Mouse (Mus musculus) adrenal gland (tissue): ENCODE measurements at regions not wholly inside any gene's neighbourhood (a gene's known extent, or its start where the extent isn't known, plus 50 kb on each side); places are given as distances from the start of the nearest gene placed in this dataset.

ENCODE experiments used
- intact Hi-C: fragments of 180-260 bp; cut with DNase I; formaldehyde crosslinking; loops from one replicate; pipeline ENCODE4 v1.15.1; 2025

DNA sequence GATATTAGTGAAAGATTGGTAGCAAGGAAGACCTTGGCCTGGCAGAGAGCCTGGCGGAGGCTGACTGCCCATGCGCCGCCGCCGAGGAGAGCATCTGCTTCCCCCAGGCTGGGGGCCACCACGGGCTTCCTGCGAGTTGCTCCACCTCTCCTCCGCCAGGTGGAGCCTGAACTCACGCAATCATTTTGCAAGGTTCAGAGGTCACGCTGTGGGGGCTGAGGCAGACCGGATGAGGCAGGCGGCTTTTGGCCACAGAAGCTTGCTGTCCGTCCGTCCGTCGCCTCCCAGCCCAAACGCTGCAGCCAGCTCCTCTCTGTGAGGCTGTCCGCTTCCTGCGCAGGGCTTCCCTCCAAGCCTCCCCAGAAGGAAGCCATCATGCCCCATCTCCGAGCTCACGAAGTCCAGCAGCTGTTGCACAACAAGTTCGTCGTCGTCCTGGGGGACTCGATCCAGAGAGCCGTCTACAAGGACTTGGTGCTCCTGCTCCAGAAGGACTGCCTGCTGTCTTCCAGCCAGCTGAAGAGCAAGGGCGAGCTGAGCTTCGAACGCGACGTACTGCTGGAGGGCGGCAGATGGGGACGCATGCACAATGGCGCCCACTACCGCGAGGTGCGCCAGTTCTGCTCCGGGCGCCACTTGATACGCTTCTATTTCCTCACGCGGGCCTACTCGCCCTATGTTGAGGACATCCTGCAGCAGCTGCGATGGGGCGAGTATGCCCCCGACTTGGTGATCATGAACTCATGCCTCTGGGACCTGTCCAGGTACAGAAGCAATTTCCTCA is 269.3 kb upstream of the Erbb4 start:
- intact Hi-C loops, result no loop called here

DNA sequence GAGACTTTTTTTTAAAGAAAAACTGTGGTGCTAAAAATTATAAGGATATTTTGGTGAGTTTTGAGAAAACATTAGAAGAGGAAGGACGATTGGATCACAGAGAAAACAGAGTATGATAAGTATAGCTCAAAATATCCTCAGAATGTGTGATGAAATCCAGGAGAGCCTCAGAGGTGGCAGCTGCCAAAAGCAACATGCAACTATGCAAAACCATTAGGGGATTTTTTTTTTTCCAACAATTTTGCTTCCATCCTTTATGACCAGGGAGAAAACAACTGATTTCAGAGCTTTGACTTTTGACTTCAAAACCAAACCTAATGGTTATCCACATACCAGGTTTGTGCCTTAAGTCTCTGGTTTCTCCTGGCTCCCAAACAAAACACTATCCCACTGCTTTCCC is 267.4 kb upstream of the Erbb4 start:
- intact Hi-C loops, result no loop called here

DNA sequence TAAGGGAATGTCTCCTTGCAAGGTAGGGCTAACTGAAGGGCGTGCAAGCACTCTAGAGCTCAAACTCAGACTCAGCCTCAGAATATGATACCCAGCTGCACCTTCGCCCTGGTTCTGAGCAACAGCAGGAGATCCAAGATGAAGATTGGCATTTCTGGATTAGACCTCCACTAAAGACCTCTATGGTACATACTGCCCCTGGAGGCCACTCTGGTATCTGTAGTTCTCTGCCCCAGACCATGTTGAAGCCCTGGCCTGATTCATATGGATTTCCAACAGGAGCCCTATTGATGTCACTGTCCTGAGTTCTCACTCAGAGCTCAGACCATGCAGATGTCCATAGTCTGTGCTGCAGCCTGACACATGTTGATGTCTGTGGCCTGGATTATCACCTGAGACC is 262.2 kb upstream of the Erbb4 start:
- intact Hi-C loops, result no loop called here

DNA sequence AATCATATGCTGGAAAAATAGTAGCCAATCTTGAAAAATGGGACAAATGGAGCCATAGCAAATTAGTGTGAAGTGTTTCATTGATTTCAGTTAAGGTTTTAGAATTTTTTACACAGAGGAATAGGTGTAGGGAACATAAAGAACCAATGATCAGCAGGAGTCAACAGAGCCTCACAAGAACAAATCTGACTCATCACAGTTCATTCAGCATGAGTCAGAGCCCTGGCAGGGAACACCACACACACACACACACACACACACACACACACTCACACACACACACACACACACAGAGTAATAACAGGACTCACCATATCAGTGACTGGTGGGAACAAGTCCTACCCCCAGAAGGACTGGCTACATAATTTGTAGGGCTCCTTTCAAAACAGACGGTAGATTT is 259.7 kb upstream of the Erbb4 start:
- intact Hi-C loops, result no loop called here

DNA sequence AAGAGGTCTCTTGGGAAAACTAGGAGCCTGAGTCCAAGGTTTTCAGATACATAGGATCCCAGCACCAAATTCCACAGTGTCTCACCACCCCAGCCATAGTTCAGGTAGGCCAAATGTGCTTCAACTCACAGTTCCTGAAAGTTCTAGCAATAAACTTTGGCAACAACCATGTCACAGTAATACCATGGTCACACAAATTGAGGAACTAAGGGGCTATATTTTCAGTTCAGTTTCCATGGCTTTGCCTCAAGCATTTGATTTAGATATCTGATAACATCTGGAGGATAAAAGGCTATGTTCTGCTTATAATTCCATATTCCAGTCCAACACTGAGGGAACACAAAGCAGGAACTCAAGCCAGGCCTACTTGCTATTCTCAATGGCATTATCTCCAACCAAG is 256.2 kb upstream of the Erbb4 start:
- intact Hi-C loops, result no loop called here

DNA sequence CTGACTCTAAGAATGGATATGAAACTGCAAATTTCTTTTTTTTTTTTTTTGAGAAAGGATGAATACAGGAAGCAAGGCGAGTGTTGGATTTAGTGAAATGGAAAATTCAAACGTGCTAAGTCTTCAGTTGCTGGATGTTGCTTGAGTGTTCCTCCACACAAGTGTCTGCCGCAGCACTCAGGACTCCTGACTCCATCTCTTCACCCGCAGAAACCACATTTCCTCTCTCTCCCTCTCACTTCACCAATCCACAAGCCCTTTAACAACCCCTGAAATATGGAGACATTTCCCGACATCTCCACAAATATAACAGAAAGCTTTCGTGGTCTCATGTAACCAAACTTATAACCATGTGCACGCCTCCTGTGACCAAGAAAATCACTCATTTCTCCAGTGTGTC is 249.7 kb upstream of the Erbb4 start:
- intact Hi-C loops, result no loop called here

DNA sequence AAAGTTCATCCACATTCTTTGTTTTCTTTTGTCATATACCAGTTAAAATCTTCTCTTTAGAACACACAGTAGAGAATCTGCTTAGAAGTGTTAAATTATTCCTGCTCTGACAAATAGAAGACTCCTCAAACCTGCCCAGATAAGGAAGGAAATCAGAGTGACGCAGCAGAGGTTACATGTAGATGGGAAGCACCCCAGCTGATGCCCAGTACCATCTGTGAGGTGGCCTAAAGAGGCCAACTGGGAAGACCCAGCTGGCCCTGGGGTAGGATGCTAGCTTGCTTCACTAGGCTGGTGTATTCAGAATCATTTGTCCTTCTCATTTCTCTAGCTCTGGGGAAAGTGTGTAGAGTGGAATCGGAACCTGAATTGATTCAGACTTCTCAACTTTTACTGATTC is 242.6 kb upstream of the Erbb4 start:
- intact Hi-C loops, result no loop called here

DNA sequence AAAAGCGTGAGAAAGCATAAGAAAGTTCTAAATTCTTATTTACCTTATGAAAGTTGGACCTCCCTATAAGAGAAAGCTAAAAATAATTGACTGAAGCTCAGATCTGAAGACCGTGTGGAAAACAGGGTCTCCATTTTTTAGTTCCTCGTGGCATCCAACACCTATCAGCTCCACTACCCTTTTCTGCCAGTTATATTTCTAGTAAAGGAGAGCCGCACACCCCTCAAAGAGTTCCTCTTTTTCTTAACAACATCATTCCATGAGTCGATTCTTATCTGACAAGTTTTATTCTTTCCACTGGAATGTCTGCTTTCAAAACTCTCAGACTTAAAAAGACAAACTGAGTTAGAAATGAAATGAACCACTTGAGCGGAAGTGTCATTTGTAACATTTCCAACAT is 242.0 kb upstream of the Erbb4 start:
- intact Hi-C loops, result no loop called here

DNA sequence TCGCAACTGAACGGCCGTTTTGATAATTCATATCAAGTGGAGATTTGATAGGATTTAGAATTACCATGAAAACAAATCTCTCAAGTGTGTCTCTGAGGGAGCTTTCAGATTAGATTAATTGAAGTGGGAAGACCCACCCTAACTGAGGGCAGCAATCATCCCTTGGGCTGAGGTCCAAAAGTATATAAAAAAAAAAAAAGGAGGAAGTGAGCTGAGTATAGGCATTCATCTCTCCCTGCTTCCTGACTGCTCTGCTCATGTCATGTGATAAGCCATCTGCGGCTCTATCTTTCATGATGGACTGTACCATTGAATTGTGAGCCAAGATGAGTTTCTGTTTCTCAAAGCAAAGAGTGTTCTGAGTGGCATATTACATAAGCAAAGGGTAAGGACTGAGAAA is 234.2 kb upstream of the Erbb4 start:
- intact Hi-C loops, result no loop called here

DNA sequence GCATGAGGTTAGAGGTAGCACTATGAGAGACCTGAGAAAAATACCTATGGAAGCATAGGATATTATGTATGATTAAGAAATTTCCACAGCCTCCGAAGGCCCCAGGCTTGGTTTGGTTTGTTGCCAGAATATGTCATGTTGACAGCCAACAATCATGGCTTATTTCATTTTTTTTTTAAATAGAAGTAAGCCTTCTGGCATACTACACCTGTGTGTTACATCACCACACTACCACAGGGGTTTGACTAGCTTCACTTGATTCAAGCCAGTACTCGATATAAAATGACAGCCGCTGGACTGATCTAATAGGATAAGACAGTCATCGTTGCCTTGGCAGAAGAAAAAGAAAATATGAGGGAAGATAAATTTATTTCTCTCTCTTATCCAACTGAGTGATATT is 232.6 kb upstream of the Erbb4 start:
- intact Hi-C loops, result no loop called here

DNA sequence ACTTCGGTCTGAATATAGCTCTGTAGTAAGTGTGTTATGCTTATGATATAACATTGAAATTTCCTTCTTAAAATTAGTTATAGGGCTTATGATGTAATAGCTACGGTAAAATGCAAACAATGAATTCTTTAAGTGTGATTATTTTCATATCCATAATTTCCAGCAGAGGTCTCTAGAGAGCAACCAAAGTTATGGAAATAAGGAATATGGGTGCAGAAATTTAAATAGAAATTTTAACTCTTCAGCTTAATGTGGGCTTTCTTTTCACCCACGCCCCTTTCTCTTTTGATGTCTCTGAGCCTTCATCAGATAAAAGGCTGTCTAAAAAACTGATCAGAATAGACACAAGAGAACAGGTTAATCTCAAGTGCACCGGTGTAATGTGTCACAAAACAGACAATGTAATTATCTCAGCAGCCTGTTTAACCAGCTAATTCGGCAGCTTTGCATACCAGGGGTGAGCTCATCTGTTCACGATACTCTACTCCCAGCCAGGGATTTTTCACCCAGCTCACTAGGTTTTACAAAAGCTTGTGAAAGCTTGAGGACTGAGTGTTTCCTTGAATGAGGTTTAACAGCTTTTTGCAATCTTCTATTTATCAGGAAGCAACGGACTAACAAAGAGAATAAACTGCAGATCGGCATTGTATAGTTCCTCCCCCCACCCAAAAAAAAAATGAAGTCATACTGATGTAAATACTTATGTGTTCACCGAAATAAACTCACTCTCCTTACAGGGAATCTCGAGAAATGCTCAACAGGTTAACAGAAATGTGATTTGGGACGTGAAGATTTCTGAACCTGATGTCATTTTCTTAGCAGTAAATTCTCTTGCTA is 223.8 kb upstream of the Erbb4 start:
- intact Hi-C loops, result loop anchor here (1.0 to 10.0 kb wide), 2 partner anchors 358 to 443 kb away; no protein-coding TSS in a partner anchor

DNA sequence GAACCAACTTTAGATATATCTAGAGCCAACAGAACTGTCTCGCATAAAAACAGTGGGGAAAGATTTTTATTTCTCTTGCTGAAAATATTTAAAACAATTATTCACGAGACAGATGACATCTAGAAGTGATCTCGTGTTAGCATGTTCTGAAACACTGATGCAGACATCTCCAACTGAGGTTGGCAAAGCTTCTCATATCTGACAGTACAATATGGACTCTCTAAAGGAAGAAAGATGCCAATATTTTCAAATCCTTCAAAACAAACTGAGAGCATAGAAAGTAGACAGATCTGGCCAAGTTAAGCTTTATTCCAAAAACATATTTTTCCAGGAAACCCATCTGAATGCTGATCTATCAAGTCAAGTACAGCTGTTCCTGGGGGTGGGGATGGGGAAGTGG is 221.5 kb upstream of the Erbb4 start:
- intact Hi-C loops, result no loop called here

DNA sequence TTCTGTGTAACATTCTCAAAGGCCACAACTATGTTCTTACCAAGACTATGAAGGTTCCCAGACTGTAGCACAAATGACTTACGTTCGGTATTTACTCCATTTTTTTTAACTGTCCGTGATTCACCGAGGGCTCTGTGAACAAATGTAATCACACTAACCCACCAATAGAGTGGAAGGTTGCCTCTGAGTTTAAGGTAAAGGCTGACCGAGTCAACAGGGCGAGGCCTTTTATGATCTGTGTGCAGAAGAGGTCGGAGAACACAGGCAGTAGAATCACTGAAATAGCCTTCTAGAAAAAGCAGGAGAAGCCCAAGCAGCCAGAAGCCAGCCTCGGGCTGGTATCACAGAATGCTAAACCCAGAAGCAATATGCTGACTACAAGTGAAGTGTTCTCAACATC is 218.9 kb upstream of the Erbb4 start:
- intact Hi-C loops, result no loop called here

DNA sequence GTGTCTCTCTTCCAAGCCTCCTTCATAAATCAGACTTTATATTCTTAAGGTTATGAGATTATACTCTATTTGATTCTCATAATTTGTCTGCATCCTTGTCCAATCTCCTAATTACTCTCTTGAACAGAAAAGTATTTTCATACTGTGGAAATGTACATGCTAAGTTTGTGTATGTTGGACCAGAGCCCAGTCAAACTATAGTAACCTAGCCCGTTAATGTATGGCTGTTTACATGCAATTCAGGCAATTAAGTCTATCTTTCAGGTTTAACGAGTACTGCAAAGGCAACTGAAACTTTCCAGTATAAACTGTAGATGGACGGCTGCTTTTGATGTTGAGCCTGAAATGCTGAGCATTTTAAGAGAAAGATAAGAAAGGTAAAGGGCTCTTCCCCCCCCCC is 211.7 kb upstream of the Erbb4 start:
- intact Hi-C loops, result no loop called here

DNA sequence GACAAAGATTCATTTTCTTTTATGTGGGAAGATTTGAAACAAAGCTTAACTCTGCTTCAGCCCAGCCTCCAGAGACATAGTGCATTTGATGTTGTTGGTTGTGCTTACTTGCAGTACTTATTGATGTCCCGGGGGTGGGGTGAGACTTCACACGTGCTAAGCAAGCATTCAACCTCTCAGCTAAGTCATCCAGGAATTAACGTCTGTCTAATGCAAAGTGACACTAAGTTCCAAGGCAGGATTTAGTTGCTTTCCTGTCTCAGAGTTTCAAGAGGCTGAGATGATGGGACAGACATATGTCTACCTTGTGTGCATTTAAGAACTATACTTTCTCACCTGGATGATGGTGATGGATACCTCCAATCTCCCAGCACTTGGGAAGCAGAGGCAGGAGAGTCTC is 189.0 kb upstream of the Erbb4 start:
- intact Hi-C loops, result no loop called here

DNA sequence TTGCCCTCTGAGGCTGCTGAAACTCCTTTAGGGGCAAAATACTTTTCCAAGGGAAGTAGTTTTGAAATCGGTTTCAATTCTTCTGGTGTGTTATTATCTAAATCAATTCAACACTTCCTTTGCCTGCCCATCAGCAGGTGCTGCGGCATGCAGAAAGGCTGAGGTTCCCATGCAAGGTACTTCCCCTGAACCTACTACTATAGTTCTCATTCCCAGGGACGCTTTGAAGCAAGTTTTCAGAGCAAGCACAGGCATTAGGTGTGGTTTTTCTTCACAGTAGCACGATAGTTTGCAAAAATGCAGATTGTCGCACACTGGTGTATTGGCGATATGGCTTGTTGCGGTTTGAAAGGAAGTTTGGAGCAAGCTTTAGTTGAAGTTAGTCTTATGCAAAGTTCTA is 183.5 kb upstream of the Erbb4 start:
- intact Hi-C loops, result no loop called here

DNA sequence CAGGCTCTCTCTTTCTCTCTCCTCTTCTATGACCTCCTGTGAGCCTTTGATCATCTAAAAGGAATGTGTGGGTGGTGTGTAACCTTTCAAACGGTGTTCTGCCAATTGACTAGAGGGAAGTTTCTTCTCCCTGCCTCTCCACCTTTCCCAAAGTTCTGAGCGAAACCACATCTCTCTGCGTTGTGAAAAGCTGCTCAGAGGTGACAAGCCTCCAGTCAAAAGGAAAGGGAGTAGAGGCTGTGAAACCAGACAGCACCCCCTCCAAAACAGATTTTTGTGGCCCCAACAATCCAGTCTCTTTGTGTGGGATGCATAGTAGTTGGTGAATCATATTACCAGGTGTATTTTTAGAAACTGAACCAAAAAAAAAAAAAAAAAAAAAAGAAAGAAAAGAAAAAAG is 178.5 kb upstream of the Erbb4 start:
- intact Hi-C loops, result no loop called here

DNA sequence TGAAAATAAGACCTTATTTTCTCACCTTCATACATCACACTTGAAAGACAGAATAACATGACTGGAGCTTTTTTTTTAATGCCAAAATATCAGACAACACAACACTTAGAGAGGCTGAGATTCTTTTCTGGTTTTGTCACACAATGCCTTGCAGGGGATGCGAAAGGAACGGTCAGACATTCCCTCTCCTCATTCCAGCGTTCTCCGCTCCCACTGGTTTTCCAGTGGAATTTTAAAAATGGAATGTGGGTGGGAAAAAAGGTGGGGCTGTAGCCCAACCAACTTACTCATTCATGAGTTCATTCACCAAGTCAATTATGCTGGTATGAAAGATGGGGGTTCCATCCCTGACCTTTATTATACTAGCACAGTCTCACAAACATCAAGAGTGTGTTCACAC is 169.6 kb upstream of the Erbb4 start:
- intact Hi-C loops, result no loop called here

DNA sequence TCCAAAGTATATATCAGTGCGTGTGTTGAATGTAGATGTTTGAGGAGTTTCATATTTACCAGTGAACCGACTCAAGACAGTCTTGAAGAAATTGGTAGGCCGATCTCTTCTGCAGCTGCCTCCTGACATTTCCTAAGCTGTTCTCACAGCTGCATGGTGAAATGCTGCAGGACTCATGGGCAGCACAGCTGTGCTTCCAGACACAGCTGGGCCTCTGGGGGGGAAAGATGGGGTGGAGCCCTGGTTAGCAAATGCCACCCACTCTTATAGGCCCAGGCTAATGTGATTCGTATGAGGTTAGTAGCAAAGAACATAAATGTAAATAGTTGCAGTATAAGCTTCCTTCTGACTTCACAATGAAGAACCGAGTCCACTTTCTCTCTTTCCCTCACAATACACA is 139.8 kb upstream of the Erbb4 start:
- intact Hi-C loops, result no loop called here

DNA sequence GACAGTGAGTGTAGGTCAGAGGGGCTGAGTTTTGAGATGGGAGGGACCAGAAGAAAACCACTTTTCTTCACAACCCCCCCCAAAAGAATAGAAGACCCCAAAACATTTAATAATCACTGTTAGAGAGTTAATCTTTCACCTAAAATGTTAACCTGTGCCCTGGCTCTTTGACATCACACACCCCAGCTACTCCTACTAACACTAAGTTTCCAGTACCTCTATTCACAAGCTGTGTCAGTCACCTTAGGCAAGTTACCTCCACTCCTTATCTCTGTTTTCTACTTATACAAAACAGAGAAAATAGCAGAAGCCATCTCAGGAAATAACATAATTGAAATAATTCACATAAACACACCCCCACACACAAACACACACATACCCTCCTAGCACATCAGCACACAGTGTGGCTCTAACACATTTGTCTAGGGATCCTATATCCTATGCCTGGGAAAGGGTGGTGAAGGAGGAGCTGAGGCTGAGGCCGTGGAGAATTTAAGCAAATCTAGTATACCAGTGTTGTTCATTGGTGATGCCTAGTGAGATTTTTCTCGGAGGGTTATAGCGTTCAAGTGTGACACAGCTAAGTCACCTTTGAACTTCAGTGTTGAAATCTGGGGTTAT is 134.5 kb upstream of the Erbb4 start:
- intact Hi-C loops, result loop anchor here (5.0 kb wide), 2 partner anchors 445 to 535 kb away; partner anchors contain the start of gene Ikzf2

DNA sequence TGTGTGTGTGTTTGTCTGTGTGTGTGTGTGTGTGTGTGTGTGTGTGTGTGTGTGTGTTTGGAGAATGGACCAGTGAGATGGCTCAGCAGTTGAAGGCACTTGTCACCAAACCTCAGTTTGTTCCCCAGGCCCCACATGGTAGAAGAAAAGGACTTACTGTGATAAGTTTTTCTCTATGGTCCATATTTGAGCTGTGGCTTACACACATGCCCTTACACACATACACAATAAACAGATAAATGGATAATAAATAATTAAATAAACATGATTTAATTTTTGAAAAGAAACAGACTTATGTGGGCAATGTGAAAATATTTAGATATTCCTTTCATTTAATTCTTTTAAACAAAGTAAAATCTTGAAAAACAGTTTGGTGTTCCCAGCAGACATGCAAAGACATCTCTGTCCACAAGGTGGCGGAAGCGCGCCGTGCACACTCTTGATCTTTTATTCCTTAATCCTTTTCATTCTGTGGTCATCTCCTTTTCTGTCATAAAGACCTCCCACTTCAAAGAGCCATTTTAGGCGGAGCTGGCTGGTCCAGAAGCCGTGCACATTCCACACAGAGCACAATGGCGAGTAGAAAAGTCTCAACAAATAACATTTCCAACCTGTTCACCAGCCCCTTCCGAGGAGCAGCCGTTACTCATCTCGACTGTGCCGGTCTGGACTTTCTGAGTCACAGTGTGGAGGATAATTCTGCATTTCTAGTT is 133.8 kb upstream of the Erbb4 start:
- intact Hi-C loops, result loop anchor here (5.0 kb wide), 2 partner anchors 446 to 536 kb away; partner anchors contain the start of gene Ikzf2

DNA sequence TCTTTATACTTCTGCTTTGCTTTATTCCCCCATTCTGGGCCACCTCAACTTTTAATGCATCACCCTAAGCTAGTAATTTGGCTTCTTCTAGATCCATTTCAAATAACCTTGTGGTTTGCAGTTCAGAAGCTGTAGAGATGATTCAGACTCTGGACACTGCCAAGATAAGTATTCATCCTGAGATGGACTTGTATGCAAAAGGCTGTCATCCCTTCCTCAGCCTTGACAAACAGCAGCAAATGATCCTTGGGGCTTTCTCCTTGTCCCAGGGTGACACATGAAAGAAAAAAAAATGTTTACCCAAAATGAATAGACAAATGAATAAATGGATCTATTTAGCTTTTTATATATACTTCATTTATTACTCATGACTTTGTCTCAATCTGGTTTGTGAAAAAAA is 120.0 kb upstream of the Erbb4 start:
- intact Hi-C loops, result no loop called here
